10 mouse cellular contexts compared by ENCODE assay signal in genomic region chr10:111365011-111365410, GRCm38 (mm10).
DNase-seq lines count a peak whose midpoint lies in the region; ATAC-seq and TF ChIP-seq lines count a peak whose summit lies in the region.
"Had no signal": no experiment of that assay in that cellular context is flagged by ENCODE, and none has a peak within 500 bp of the region (broad histone marks: within the 10 kb centered on the region; RNA-seq: fewer than 3 reads in every experiment).

No protein-coding gene starts in this region.

- no peaks in the 10 kb centered on the region for H3K36me3 ChIP-seq in kidney, embryonic 14.5 days (ENCODE audit: control insufficient read depth, insufficient read depth, low read length)
- H3K36me3 ChIP-seq in liver, embryonic 16.5 days (ENCODE audit: control insufficient read depth, insufficient read depth), result no peaks in the 10 kb centered on the region
- H3K36me3 ChIP-seq: neural tube, embryonic 12.5 days had no signal

- H3K4me1 ChIP-seq in kidney, embryonic 14.5 days (ENCODE audit: control insufficient read depth, insufficient read depth, low read length), result no peaks in the 10 kb centered on the region; the same call in 1 of the 2 replicates
- H3K4me1 ChIP-seq in liver, embryonic 16.5 days (ENCODE audit: control insufficient read depth, low read depth, low read length), result peaks cover 3% of the 10 kb centered on the region
- H3K4me1 ChIP-seq: neural tube, embryonic 12.5 days had no signal

- no peaks in the 10 kb centered on the region for H3K27me3 ChIP-seq in kidney, embryonic 14.5 days (ENCODE audit: control insufficient read depth, insufficient read depth, low read length)
- H3K27me3 ChIP-seq in liver, embryonic 16.5 days (ENCODE audit: control insufficient read depth, insufficient read depth, low read depth, low read length), result no peaks in the 10 kb centered on the region
- H3K27me3 ChIP-seq: neural tube, embryonic 12.5 days had no signal

- WGBS in kidney, embryonic 14.5 days, result 66% methylated on average over 5 of the region's 5 CpGs
- 25% methylated on average over 5 of the region's 5 CpGs for WGBS in liver, embryonic 16.5 days (ENCODE audit: insufficient replicate concordance)

- H3K9ac ChIP-seq in kidney, embryonic 14.5 days (ENCODE audit: low read depth, low read length), result no peak overlapping the region
- no peak overlapping the region for H3K9ac ChIP-seq in liver, embryonic 16.5 days (ENCODE audit: low read depth, low read length)
- H3K9ac ChIP-seq: neural tube, embryonic 12.5 days had no signal

- H3K4me3 ChIP-seq in kidney, embryonic 14.5 days (ENCODE audit: low read length), result no peak overlapping the region
- H3K4me3 ChIP-seq in liver, embryonic 16.5 days (ENCODE audit: low read depth, low read length), result no peak overlapping the region
- H3K4me3 ChIP-seq in layer of hippocampus, adult 2 months, result no peak overlapping the region
- H3K4me3 ChIP-seq: neural tube, embryonic 12.5 days had no signal

- H3K27ac ChIP-seq in kidney, embryonic 14.5 days (ENCODE audit: low read depth, low read length), result no peak overlapping the region
- H3K27ac ChIP-seq in liver, embryonic 16.5 days (ENCODE audit: low read length), result no peak overlapping the region
- no peak overlapping the region for H3K27ac ChIP-seq in layer of hippocampus, adult 2 months
- H3K27ac ChIP-seq: neural tube, embryonic 12.5 days; stomach, postnatal 0 days had no signal

- TF ChIP-seq CTCF in layer of hippocampus, adult 2 months (conservative IDR thresholded peaks at IDR 0.05), result no peak

- ATAC-seq in kidney, embryonic 14.5 days (ENCODE audit: low FRiP score, low TSS enrichment), result no peak
- peak; percentile 73 for ATAC-seq in liver, embryonic 16.5 days (ENCODE audit: low read depth)
- peak; percentile 34; the same call in 1 of the 2 replicates for ATAC-seq in monocyte, adult 5-6 weeks (replicated peaks; ENCODE audit: insufficient number of reproducible peaks, low FRiP score, low TSS enrichment, poor library complexity, severe bottlenecking)

- no peaks in the 10 kb centered on the region for H3K9me3 ChIP-seq in kidney, embryonic 14.5 days (ENCODE audit: control insufficient read depth, low read length)
- no peaks in the 10 kb centered on the region for H3K9me3 ChIP-seq in liver, embryonic 16.5 days (replicated peaks; ENCODE audit: control insufficient read depth, low read length)
- H3K9me3 ChIP-seq: neural tube, embryonic 12.5 days had no signal

- H3K4me2 ChIP-seq in kidney, embryonic 14.5 days (replicated peaks; ENCODE audit: low read depth, low read length), result no peak overlapping the region
- H3K4me2 ChIP-seq in liver, embryonic 16.5 days (ENCODE audit: low read depth, low read length), result no peak overlapping the region
- H3K4me2 ChIP-seq: neural tube, embryonic 12.5 days had no signal

- DNase-seq in kidney, adult 11 months, result peak; percentile 76
- peak; percentile 29 for DNase-seq in fibroblast of lung, adult 2 months (ENCODE audit: low read depth)
- DNase-seq in gastrocnemius, postnatal 4 days (ENCODE audit: low spot score in 2 of 2), result no peak
- DNase-seq in layer of hippocampus, adult 2 months (ENCODE audit: low spot score in 2 of 2), result no peak
- DNase-seq in gastrocnemius, adult 18-20 months (ENCODE audit: low spot score), result no peak

Comparison
In these comparisons a context has a peak if more than half of its experiments do, and no peak if none do; other contexts are left out.
1. DNase-seq: peak in kidney, adult 11 months (single experiment) and fibroblast of lung, adult 2 months (single experiment); none in gastrocnemius, postnatal 4 days (0 of 2), layer of hippocampus, adult 2 months (0 of 2) and gastrocnemius, adult 18-20 months (single experiment).